ENCODE assay signal across 11 mouse cellular contexts in the genomic region with DNA sequence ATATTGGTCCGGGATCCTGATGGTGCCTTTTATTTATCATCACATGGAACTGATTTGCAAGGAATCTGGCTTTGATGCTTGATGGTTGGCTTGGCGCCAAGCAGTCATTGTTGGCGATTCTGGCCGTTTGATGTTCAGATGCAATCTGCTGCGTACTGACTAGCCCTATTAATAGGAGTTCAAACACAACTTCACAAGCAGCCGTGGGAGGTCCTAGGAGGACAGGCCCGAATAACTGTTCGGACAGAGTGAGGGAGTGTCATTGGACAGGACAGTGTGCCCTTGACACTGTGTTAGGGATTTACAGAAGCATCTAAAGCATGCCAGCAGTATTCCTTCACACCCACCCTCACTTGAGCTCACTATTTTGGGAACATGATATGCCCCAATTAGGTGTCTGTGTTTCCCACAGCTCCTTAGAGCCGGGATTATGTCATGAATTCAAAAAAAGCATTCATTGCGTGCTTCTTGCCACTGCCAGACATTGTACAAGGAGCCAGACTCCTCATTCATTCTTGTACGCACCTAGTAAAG. TPM values are rescaled to one million over a fixed set of nuclear protein-coding genes. Genes with fewer than 3 reads are reported as not detected.
DNase-seq lines count a peak whose midpoint lies in the region; ATAC-seq lines count a peak whose summit lies in the region.
"Had no signal": no experiment of that assay in that cellular context is flagged by ENCODE, and none has a peak within 500 bp of the region (broad histone marks: within the 10 kb centered on the region; RNA-seq: fewer than 3 reads in every experiment).

No protein-coding gene starts in this region.

- H3K9ac ChIP-seq in forebrain, embryonic 13.5 days, result no peak overlapping the region
- H3K9ac ChIP-seq in hindbrain, embryonic 12.5 days, result no peak overlapping the region
- no peak overlapping the region for H3K9ac ChIP-seq in midbrain, embryonic 13.5 days (replicated peaks)
- H3K9ac ChIP-seq: stomach, embryonic 15.5 days had no signal

- H3K4me3 ChIP-seq in forebrain, embryonic 13.5 days, result no peak overlapping the region
- no peak overlapping the region for H3K4me3 ChIP-seq in hindbrain, embryonic 12.5 days
- no peak overlapping the region for H3K4me3 ChIP-seq in midbrain, embryonic 13.5 days (replicated peaks)
- H3K4me3 ChIP-seq: stomach, embryonic 15.5 days had no signal

- H3K27me3 ChIP-seq in forebrain, embryonic 13.5 days, result no peaks in the 10 kb centered on the region
- no peaks in the 10 kb centered on the region for H3K27me3 ChIP-seq in hindbrain, embryonic 12.5 days
- H3K27me3 ChIP-seq in midbrain, embryonic 13.5 days, result no peaks in the 10 kb centered on the region
- H3K27me3 ChIP-seq: stomach, embryonic 15.5 days had no signal

- DNase-seq in kidney, postnatal 4 days, result peak; percentile 14 to 23
- no peak for DNase-seq in kidney, adult 18-20 months
- no peak for DNase-seq in B cell, adult 2 months
- no peak for DNase-seq in kidney, postnatal 14 days

- H3K27ac ChIP-seq in forebrain, embryonic 13.5 days, result peak overlapping the region; percentile 44; the same call in 1 of the 2 replicates
- H3K27ac ChIP-seq in hindbrain, embryonic 12.5 days, result no peak overlapping the region
- peak overlapping the region; percentile 58 for H3K27ac ChIP-seq in midbrain, embryonic 13.5 days
- H3K27ac ChIP-seq: macrophage; stomach, embryonic 15.5 days had no signal

- ATAC-seq in forebrain, embryonic 13.5 days, result peak; percentile 90
- peak; percentile 58 for ATAC-seq in hindbrain, embryonic 12.5 days (ENCODE audit: low FRiP score)
- peak; percentile 86 for ATAC-seq in midbrain, embryonic 13.5 days
- ATAC-seq in granulocyte monocyte progenitor cell, adult 5-6 weeks (replicated peaks; ENCODE audit: poor library complexity, severe bottlenecking), result no peak

- H3K36me3 ChIP-seq in forebrain, embryonic 13.5 days (ENCODE audit: poor library complexity, severe bottlenecking), result no peaks in the 10 kb centered on the region
- H3K36me3 ChIP-seq in hindbrain, embryonic 12.5 days, result no peaks in the 10 kb centered on the region
- H3K36me3 ChIP-seq in midbrain, embryonic 13.5 days, result no peaks in the 10 kb centered on the region
- H3K36me3 ChIP-seq: G1E; stomach, embryonic 15.5 days had no signal

- no peaks in the 10 kb centered on the region for H3K9me3 ChIP-seq in forebrain, embryonic 13.5 days (replicated peaks)
- H3K9me3 ChIP-seq in hindbrain, embryonic 12.5 days (replicated peaks), result no peaks in the 10 kb centered on the region
- H3K9me3 ChIP-seq in midbrain, embryonic 13.5 days, result no peaks in the 10 kb centered on the region
- H3K9me3 ChIP-seq: G1E; stomach, embryonic 15.5 days had no signal

- peaks cover 15% of the 10 kb centered on the region for H3K4me1 ChIP-seq in forebrain, embryonic 13.5 days
- peaks cover 5% of the 10 kb centered on the region for H3K4me1 ChIP-seq in hindbrain, embryonic 12.5 days
- H3K4me1 ChIP-seq in midbrain, embryonic 13.5 days (replicated peaks), result peaks cover 6% of the 10 kb centered on the region
- H3K4me1 ChIP-seq: stomach, embryonic 15.5 days had no signal

- peak overlapping the region; percentile 32 for H3K4me2 ChIP-seq in forebrain, embryonic 13.5 days
- H3K4me2 ChIP-seq in hindbrain, embryonic 12.5 days (replicated peaks), result no peak overlapping the region
- no peak overlapping the region; the same call in 1 of the 2 replicates for H3K4me2 ChIP-seq in midbrain, embryonic 13.5 days (replicated peaks)
- H3K4me2 ChIP-seq: stomach, embryonic 15.5 days had no signal

- 15% methylated on average over 11 of the region's 11 CpGs for WGBS in forebrain, embryonic 13.5 days
- WGBS in hindbrain, embryonic 12.5 days, result 46% methylated on average over 11 of the region's 11 CpGs
- 48% methylated on average over 11 of the region's 11 CpGs for WGBS in midbrain, embryonic 13.5 days

RNA-seq across cellular contexts. Expression of gene S1pr1, which starts 23.0 kb away (rescaled TPM):
- 28.0 and 29.7 TPM in 2 replicates for polyA plus RNA-seq in forebrain, embryonic 13.5 days (2015; fragmentation: Nextera tagmentation; extraction: Ambion mirVana)
- polyA plus RNA-seq in hindbrain, embryonic 12.5 days (2016; fragmentation: Nextera tagmentation; extraction: Ambion mirVana), result 17.1 and 22.5 TPM in 2 replicates
- 25.0 and 30.5 TPM in 2 replicates for polyA plus RNA-seq in midbrain, embryonic 13.5 days (2015; fragmentation: Nextera tagmentation; extraction: Ambion mirVana)
- 0.77 and 1.6 TPM in 2 replicates for total RNA-seq in granulocyte monocyte progenitor cell, adult 5-6 weeks (2014; fragmentation: Nextera tagmentation)
- 0.26 and 1.0 TPM in 2 replicates for total RNA-seq in granulocyte monocyte progenitor cell, adult 5-6 weeks (2017)

Comparison
In these comparisons a context has a peak if more than half of its experiments do, and no peak if none do; other contexts are left out.
1. DNase-seq: peak in kidney, postnatal 4 days (2 of 2); none in kidney, adult 18-20 months (single experiment), B cell, adult 2 months (0 of 2) and kidney, postnatal 14 days (single experiment).